Mouse (Mus musculus) CH12F3 (cell line): ENCODE measurements around the gene 1110032A03Rik.

ENCODE experiments used
- in situ Hi-C: fragments of 300-500 bp; cut with MboI; formaldehyde crosslinking; loops from 2 replicates; pipeline ENCODE4 v1.14.3; 2020; ENCODE audit warnings: low sequenced_read_pairs

The 1110032A03Rik gene

GRCm38 (mm10) chr9:50734989-50735388 is 40.3 kb downstream of the 1110032A03Rik start:
- in situ Hi-C loops = no loop called here

- in situ Hi-C loops = no loop called here
These were observed 42.8 kb downstream of the 1110032A03Rik start for GRCm38 (mm10) chr9:50732560-50732959.

GRCm38 (mm10) chr9:50729600-50729999 is 45.7 kb downstream of the 1110032A03Rik start:
- in situ Hi-C loops = no loop called here

GRCm38 (mm10) chr9:50727925-50728651 is 47.2 kb downstream of the 1110032A03Rik start:
- in situ Hi-C loops = no loop called here

- in situ Hi-C loops = no loop called here
These were observed 48.0 kb downstream of the 1110032A03Rik start for GRCm38 (mm10) chr9:50727171-50727924.

GRCm38 (mm10) chr9:50725921-50726590 is 49.3 kb downstream of the 1110032A03Rik start:
- in situ Hi-C loops = no loop called here

GRCm38 (mm10) chr9:50724661-50725330 is 50.5 kb downstream of the 1110032A03Rik start:
- in situ Hi-C loops = no loop called here

- in situ Hi-C loops = no loop called here
These were observed 51.2 kb downstream of the 1110032A03Rik start for GRCm38 (mm10) chr9:50724147-50724546.

- in situ Hi-C loops = no loop called here
These were observed 51.9 kb downstream of the 1110032A03Rik start for GRCm38 (mm10) chr9:50723406-50723805.

GRCm38 (mm10) chr9:50722451-50722911 is 52.8 kb downstream of the 1110032A03Rik start:
- in situ Hi-C loops = no loop called here

GRCm38 (mm10) chr9:50721061-50721460 is 54.3 kb downstream of the 1110032A03Rik start:
- in situ Hi-C loops = no loop called here

- in situ Hi-C loops = no loop called here
These were observed 56.4 kb downstream of the 1110032A03Rik start for GRCm38 (mm10) chr9:50718878-50719277.

GRCm38 (mm10) chr9:50714188-50714587 is 61.1 kb downstream of the 1110032A03Rik start:
- in situ Hi-C loops = no loop called here
